In genomic region chr9:45062677-45063076, GRCm38 (mm10) we compare ENCODE assay signal across 31 mouse cellular contexts. TPM values are rescaled to one million over a fixed set of nuclear protein-coding genes. Genes with fewer than 3 reads are reported as not detected.
DNase-seq lines count a peak whose midpoint lies in the region; ATAC-seq and TF ChIP-seq lines count a peak whose summit lies in the region.
"Had no signal": no experiment of that assay in that cellular context is flagged by ENCODE, and none has a peak within 500 bp of the region (broad histone marks: within the 10 kb centered on the region; RNA-seq: fewer than 3 reads in every experiment).

No protein-coding gene starts in this region.

- WGBS in intestine, postnatal 0 days: 36% methylated on average over 3 of the region's 3 CpGs
- 73% methylated on average over 3 of the region's 3 CpGs for WGBS in midbrain, embryonic 16.5 days

- H3K27me3 ChIP-seq in intestine, postnatal 0 days (replicated peaks; ENCODE audit: control insufficient read depth, insufficient read depth, low read length): no peaks in the 10 kb centered on the region
- H3K27me3 ChIP-seq in midbrain, embryonic 16.5 days (ENCODE audit: control insufficient read depth, insufficient read depth, low read depth, low read length): peaks cover 9% of the 10 kb centered on the region
- H3K27me3 ChIP-seq: CH12.LX had no signal

- no peak overlapping the region for H3K4me3 ChIP-seq in intestine, postnatal 0 days (ENCODE audit: low read depth, low read length)
- no peak overlapping the region for H3K4me3 ChIP-seq in midbrain, embryonic 16.5 days (ENCODE audit: low read depth, low read length)
- H3K4me3 ChIP-seq: forebrain, embryonic 10.5 days; forebrain, embryonic 13.5 days had no signal

- peaks cover 5% of the 10 kb centered on the region; the same call in 1 of the 2 replicates for H3K4me1 ChIP-seq in intestine, postnatal 0 days (replicated peaks; ENCODE audit: control insufficient read depth, insufficient read depth, low read length)
- no peaks in the 10 kb centered on the region for H3K4me1 ChIP-seq in midbrain, embryonic 16.5 days (ENCODE audit: control insufficient read depth, insufficient read depth, low read length)
- H3K4me1 ChIP-seq: forebrain, embryonic 13.5 days had no signal

- no peaks in the 10 kb centered on the region for H3K36me3 ChIP-seq in intestine, postnatal 0 days (ENCODE audit: control insufficient read depth, insufficient read depth)
- no peaks in the 10 kb centered on the region for H3K36me3 ChIP-seq in midbrain, embryonic 16.5 days (ENCODE audit: control insufficient read depth, insufficient read depth, low read length)
- H3K36me3 ChIP-seq: forebrain, embryonic 10.5 days; G1E had no signal

- TF ChIP-seq CTCF in intestine, postnatal 0 days (IDR thresholded peaks at IDR 0.05; ENCODE audit: low read depth): no peak

- no peaks in the 10 kb centered on the region for H3K9me3 ChIP-seq in intestine, postnatal 0 days (ENCODE audit: control insufficient read depth)
- H3K9me3 ChIP-seq in midbrain, embryonic 16.5 days (replicated peaks; ENCODE audit: control insufficient read depth, low read length, poor library complexity, severe bottlenecking): no peaks in the 10 kb centered on the region
- H3K9me3 ChIP-seq: forebrain, embryonic 10.5 days; forebrain, embryonic 13.5 days; G1E had no signal

- H3K9ac ChIP-seq in intestine, postnatal 0 days (ENCODE audit: low read depth, low read length): no peak overlapping the region
- H3K9ac ChIP-seq in midbrain, embryonic 16.5 days (ENCODE audit: low read depth, low read length): no peak overlapping the region
- H3K9ac ChIP-seq: forebrain, embryonic 13.5 days; hindbrain, embryonic 14.5 days had no signal

- H3K27ac ChIP-seq in intestine, postnatal 0 days (ENCODE audit: low read depth, low read length): no peak overlapping the region
- H3K27ac ChIP-seq in midbrain, embryonic 16.5 days (ENCODE audit: low read length): no peak overlapping the region
- H3K27ac ChIP-seq: forebrain, embryonic 10.5 days; forebrain, embryonic 13.5 days; hindbrain, embryonic 14.5 days; hindbrain, postnatal 0 days had no signal

- intact Hi-C loops in gastrocnemius, postnatal 36 days (cut with DNase I): no loop called here

- DNase-seq in CD4-positive helper T cell, adult 2 months (ENCODE audit: low read depth, low spot score): peak; percentile 81
- DNase-seq in spleen, postnatal 36 days (ENCODE audit: low spot score in 2 of 2): no peak
- DNase-seq in gastrocnemius, postnatal 36 days: no peak
- DNase-seq: adrenal gland, adult 8-10 months; adrenal gland, postnatal 25 days; B cell, adult 2 months; cerebellum, adult 11-12 months; cerebellum, adult 8-10 months; cerebellum, postnatal 10 days; heart, adult 11 months; kidney, adult 11 months; kidney, adult 8-10 months had no signal

- H3K4me2 ChIP-seq in intestine, postnatal 0 days (replicated peaks; ENCODE audit: low read depth): no peak overlapping the region
- H3K4me2 ChIP-seq in midbrain, embryonic 16.5 days (ENCODE audit: low read length): no peak overlapping the region
- H3K4me2 ChIP-seq: forebrain, embryonic 13.5 days; heart, embryonic 11.5 days; hindbrain, embryonic 14.5 days had no signal

- peak; percentile 65 for ATAC-seq in CD4-positive, CD25-positive, alpha-beta regulatory T cell, adult 4 months
- ATAC-seq in hematopoietic stem cell, adult 5-6 weeks (replicated peaks in 1 of 2; ENCODE audit: insufficient read depth in 1 of 2, low FRiP score in 2 of 2, low TSS enrichment in 1 of 2, low read depth in 1 of 2, poor library complexity in 2 of 2, severe bottlenecking in 2 of 2): 0 out of 4 replicates have a peak, but pooled peaks have one; percentile 17 to 21
- peak; percentile 50; the same call in 1 of the 2 replicates for ATAC-seq in intestine, postnatal 0 days
- ATAC-seq in midbrain, embryonic 16.5 days: no peak
- ATAC-seq: forebrain, embryonic 13.5 days; forebrain, embryonic 16.5 days; hindbrain, postnatal 0 days; Patski had no signal

RNA-seq across cellular contexts. Expression of gene Mpzl3, which starts 7.7 kb away (rescaled TPM):
- polyA plus RNA-seq in CD4-positive, CD25-positive, alpha-beta regulatory T cell, adult 4 months (2017; shearing (Covaris generic)): 10 to 100 TPM in 1 of 2 experiments, 1 to 10 TPM in 1; 7.5 to 10.8 TPM
- total RNA-seq in hematopoietic stem cell, adult 5-6 weeks (2017): 0.19 and 0.99 TPM in 2 replicates
- 6.5 and 7.5 TPM in 2 replicates for polyA plus RNA-seq in intestine, postnatal 0 days (2015; fragmentation: Nextera tagmentation; extraction: Ambion mirVana)
- polyA plus RNA-seq in midbrain, embryonic 16.5 days (2015; fragmentation: Nextera tagmentation; extraction: Ambion mirVana): 0.75 and 1.2 TPM in 2 replicates
- 1 to 10 TPM in 1 of 2 experiments, under 1 TPM in 1; 0.97 to 1.4 TPM for total RNA-seq in gastrocnemius, postnatal 36 days (2021)

RNA-seq across cellular contexts. Expression of gene Jaml, which starts 16.3 kb away (rescaled TPM):
- 1 to 10 TPM; 3.8 to 5.3 TPM for polyA plus RNA-seq in CD4-positive, CD25-positive, alpha-beta regulatory T cell, adult 4 months (2017; shearing (Covaris generic))
- 1.7 and 3.3 TPM in 2 replicates for total RNA-seq in hematopoietic stem cell, adult 5-6 weeks (2017)
- 221 and 255 TPM in 2 replicates for polyA plus RNA-seq in intestine, postnatal 0 days (2015; fragmentation: Nextera tagmentation; extraction: Ambion mirVana)
- 0.29 and 0.32 TPM in 2 replicates for polyA plus RNA-seq in midbrain, embryonic 16.5 days (2015; fragmentation: Nextera tagmentation; extraction: Ambion mirVana)
- total RNA-seq in gastrocnemius, postnatal 36 days (2021): under 1 TPM; 0.13 to 0.44 TPM
- total RNA-seq: G1E; heart, adult 8-10 months; hindbrain, postnatal 0 days had no signal
- polyA plus RNA-seq: forebrain, embryonic 13.5 days; G1E; hindbrain, embryonic 14.5 days; Patski had no signal

RNA-seq across cellular contexts. Expression of gene Mpzl2, which starts 23.1 kb away (rescaled TPM):
- under 1 TPM; 0.16 to 0.24 TPM for polyA plus RNA-seq in CD4-positive, CD25-positive, alpha-beta regulatory T cell, adult 4 months (2017; shearing (Covaris generic))
- total RNA-seq in hematopoietic stem cell, adult 5-6 weeks (2017): 0.31 and 3.3 TPM in 2 replicates
- 9.1 and 11.0 TPM in 2 replicates for polyA plus RNA-seq in intestine, postnatal 0 days (2015; fragmentation: Nextera tagmentation; extraction: Ambion mirVana)
- 1.4 TPM in 2 replicates for polyA plus RNA-seq in midbrain, embryonic 16.5 days (2015; fragmentation: Nextera tagmentation; extraction: Ambion mirVana)
- total RNA-seq in gastrocnemius, postnatal 36 days (2021): under 1 TPM; 0.30 to 0.33 TPM
- polyA plus RNA-seq: forebrain, embryonic 13.5 days; G1E; Patski had no signal

RNA-seq across cellular contexts. Expression of gene Cd3e, which starts 53.2 kb away (rescaled TPM):
- 1,000 to 10,000 TPM; 1,413 to 1,834 TPM for polyA plus RNA-seq in CD4-positive, CD25-positive, alpha-beta regulatory T cell, adult 4 months (2017; shearing (Covaris generic))
- 0.20 TPM in 1 of 2 replicates, not detected in the other for total RNA-seq in hematopoietic stem cell, adult 5-6 weeks (2017)
- polyA plus RNA-seq in intestine, postnatal 0 days (2015; fragmentation: Nextera tagmentation; extraction: Ambion mirVana): 0.37 and 0.74 TPM in 2 replicates
- polyA plus RNA-seq in midbrain, embryonic 16.5 days (2015; fragmentation: Nextera tagmentation; extraction: Ambion mirVana): 0.07 TPM in 1 of 2 replicates, not detected in the other
- total RNA-seq in gastrocnemius, postnatal 36 days (2021): 1 to 10 TPM in 1 of 2 experiments, not detected in 1; 2.5 TPM
- total RNA-seq: CH12.LX; gastrocnemius, adult 8-10 months; hindbrain, postnatal 0 days had no signal
- polyA plus RNA-seq: brain, embryonic 14.5 days; embryonic facial prominence, embryonic 11.5 days; forebrain, embryonic 10.5 days; forebrain, embryonic 13.5 days; forebrain, embryonic 16.5 days; G1E; heart, embryonic 11.5 days; heart, embryonic 14.5 days; hindbrain, embryonic 11.5 days; Patski had no signal

RNA-seq across cellular contexts. Expression of gene Scn2b, which starts 54.9 kb away (rescaled TPM):
- polyA plus RNA-seq in CD4-positive, CD25-positive, alpha-beta regulatory T cell, adult 4 months (2017; shearing (Covaris generic)): under 1 TPM; 0.30 to 0.39 TPM
- total RNA-seq in hematopoietic stem cell, adult 5-6 weeks (2017): 0.44 TPM in 1 of 2 replicates, not detected in the other
- 0.96 and 1.1 TPM in 2 replicates for polyA plus RNA-seq in intestine, postnatal 0 days (2015; fragmentation: Nextera tagmentation; extraction: Ambion mirVana)
- 10.0 and 11.3 TPM in 2 replicates for polyA plus RNA-seq in midbrain, embryonic 16.5 days (2015; fragmentation: Nextera tagmentation; extraction: Ambion mirVana)
- 1 to 10 TPM; 1.7 to 2.5 TPM for total RNA-seq in gastrocnemius, postnatal 36 days (2021)
- total RNA-seq: CH12.LX had no signal
- polyA plus RNA-seq: G1E, Patski had no signal

Comparison
In these comparisons a context has a peak if more than half of its experiments do, and no peak if none do; other contexts are left out.
1. RNA of gene Jaml, which starts 16.3 kb away (polyA plus RNA-seq): 221 to 255 TPM in intestine, postnatal 0 days; 3.8 to 5.3 TPM in CD4-positive, CD25-positive, alpha-beta regulatory T cell, adult 4 months and 0.29 to 0.32 TPM in midbrain, embryonic 16.5 days; every median in the first group is over 10 times any median in the second.